Comparison of ENCODE assay signal across 28 mouse cellular contexts in genomic region chr5:135351606-135352005, GRCm38 (mm10). TPM values are rescaled to one million over a fixed set of nuclear protein-coding genes. Genes with fewer than 3 reads are reported as not detected.
"Had no signal": no experiment of that assay in that cellular context is flagged by ENCODE, and none has a peak within 500 bp of the region (broad histone marks: within the 10 kb centered on the region; RNA-seq: fewer than 3 reads in every experiment).

No protein-coding gene starts in this region.

- H3K4me1 ChIP-seq: midbrain, embryonic 10.5 days; midbrain, embryonic 12.5 days; neural tube, embryonic 13.5 days; neural tube, embryonic 15.5 days had no signal

- H3K36me3 ChIP-seq: midbrain, embryonic 10.5 days; midbrain, embryonic 12.5 days; neural tube, embryonic 13.5 days; neural tube, embryonic 15.5 days had no signal

- ATAC-seq: midbrain, embryonic 16.5 days had no signal

- H3K4me3 ChIP-seq: midbrain, embryonic 10.5 days; midbrain, embryonic 12.5 days; myocyte; neural tube, embryonic 13.5 days; neural tube, embryonic 15.5 days had no signal

- H3K9ac ChIP-seq: liver, embryonic 14.5 days; lung, embryonic 14.5 days; midbrain, embryonic 12.5 days; neural tube, embryonic 13.5 days; neural tube, embryonic 15.5 days had no signal

- DNase-seq: lung, adult 18-20 months; lung, embryonic 14.5 days; lung, postnatal 10 days; lung, postnatal 4 days; midbrain, embryonic 14.5 days; retina, postnatal 1 day; right cerebral cortex, adult 18-20 months; right cerebral cortex, postnatal 25 days; right cerebral cortex, postnatal 4 days; spleen, adult 18-20 months; thymus, adult 2 months; thymus, postnatal 25 days; thymus, postnatal 4 days had no signal

- H3K27ac ChIP-seq: liver, embryonic 14.5 days; midbrain, embryonic 10.5 days; midbrain, embryonic 12.5 days; neural tube, embryonic 13.5 days; neural tube, embryonic 15.5 days had no signal

- H3K9me3 ChIP-seq: midbrain, embryonic 12.5 days; neural tube, embryonic 15.5 days had no signal

- H3K4me2 ChIP-seq: lung, embryonic 14.5 days; midbrain, embryonic 12.5 days; neural tube, embryonic 13.5 days; neural tube, embryonic 15.5 days had no signal

RNA-seq across cellular contexts. Expression of gene Trim50, which starts 1.5 kb away (rescaled TPM):
- total RNA-seq: megakaryocyte, adult 5-6 weeks; megakaryocyte-erythroid progenitor cell, adult 5-6 weeks had no signal
- polyA plus RNA-seq: liver, embryonic 14.5 days; liver, embryonic 16.5 days; lung, embryonic 14.5 days; lung, embryonic 16.5 days; midbrain, embryonic 10.5 days; midbrain, embryonic 12.5 days; midbrain, embryonic 14.5 days; midbrain, embryonic 16.5 days; myocyte; neural tube, embryonic 11.5 days; neural tube, embryonic 13.5 days; neural tube, embryonic 15.5 days; small intestine, adult 2 months; stomach, embryonic 14.5 days; thymus, adult 2 months; urinary bladder, adult 2 months had no signal

RNA-seq across cellular contexts. Expression of gene Fkbp6, which starts 1.8 kb away (rescaled TPM):
- total RNA-seq: megakaryocyte, adult 5-6 weeks had no signal
- polyA plus RNA-seq: liver, embryonic 16.5 days; lung, embryonic 14.5 days; lung, embryonic 16.5 days; midbrain, embryonic 10.5 days; midbrain, embryonic 12.5 days; myocyte; neural tube, embryonic 11.5 days; small intestine, adult 2 months; stomach, embryonic 14.5 days; thymus, adult 2 months; urinary bladder, adult 2 months had no signal
